Mouse (Mus musculus) forebrain, embryonic 12.5 days (tissue): Measurements from ENCODE around the gene Ocm. TPM values are rescaled to one million over a fixed set of nuclear protein-coding genes. Genes with fewer than 3 reads are reported as not detected.

Experiments
- ATAC-seq: fragments of 200-750 bp; cut with Nextera tagmentation; 2 replicates; pipeline ENCODE4 v1.8.0; 2017; ENCODE audit warnings: moderate TSS enrichment; ENCODE audit not compliant: low FRiP score
- H3K27ac ChIP-seq: fragments of 300-500 bp; sonication (generic); 2 replicates; pipeline ENCODE4 v1.5.1; 2016; ENCODE audit warnings: mild to moderate bottlenecking
- H3K27me3 ChIP-seq: fragments of 300-500 bp; sonication (generic); 2 replicates; pipeline ENCODE4 v1.6.1; 2016; ENCODE audit warnings: mild to moderate bottlenecking
- H3K36me3 ChIP-seq: fragments of 300-500 bp; sonication (generic); replicated peaks from 2 replicates; pipeline ENCODE4 v1.6.1; 2016; ENCODE audit warnings: mild to moderate bottlenecking
- H3K4me1 ChIP-seq: fragments of 300-500 bp; sonication (generic); 2 replicates; pipeline ENCODE4 v1.6.1; 2016
- H3K4me2 ChIP-seq: fragments of 300-500 bp; sonication (generic); 2 replicates; pipeline ENCODE4 v1.6.1; 2016; ENCODE audit warnings: mild to moderate bottlenecking, moderate library complexity
- H3K4me3 ChIP-seq: fragments of 300-500 bp; sonication (generic); replicated peaks from 2 replicates; pipeline ENCODE4 v1.5.1; 2016; ENCODE audit warnings: mild to moderate bottlenecking
- H3K9ac ChIP-seq: fragments of 300-500 bp; sonication (generic); 2 replicates; pipeline ENCODE4 v1.6.1; 2016; ENCODE audit warnings: mild to moderate bottlenecking
- H3K9me3 ChIP-seq: fragments of 300-500 bp; sonication (generic); 2 replicates; pipeline ENCODE4 v1.6.1; 2016
- WGBS: fragments of 180-500 bp; shearing (Covaris S2); methylation state at CpG from one replicate; pipeline ENCODE4 v1.1.7; 2016; 5-methylcytosine and 5-hydroxymethylcytosine counted together
- polyA plus RNA-seq: library from polyadenylated mRNA; unstranded; fragments of >200 nt; fragmentation: Nextera tagmentation; extraction: Ambion mirVana; gene quantifications from 2 replicates; pipeline ENCODE4 v1.2.1, GENCODE M21; 2016

Ocm gene
- polyA plus RNA-seq, 1 experiment from 2014 or later = not detected

DNA sequence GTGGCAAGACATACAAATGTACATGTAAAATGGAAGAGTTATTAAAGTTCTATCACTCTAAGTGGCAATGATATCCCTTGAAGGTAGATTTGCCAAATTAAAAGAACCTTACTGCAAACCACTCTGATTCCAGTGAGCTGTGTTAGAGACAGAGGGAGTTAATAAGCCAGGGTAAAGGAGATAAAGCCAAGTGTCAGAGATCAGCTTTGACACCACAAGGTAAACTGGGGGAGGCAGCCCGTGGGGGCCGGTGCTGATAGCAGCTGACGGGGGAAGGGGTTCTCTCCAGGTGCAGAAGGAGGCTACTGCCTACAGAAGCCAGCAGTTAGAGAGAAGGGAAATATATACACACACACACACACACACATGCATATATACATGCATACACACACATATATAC lies 53.8 kb downstream of the Ocm start:
- 82% methylated on average over 3 of the region's 3 CpGs for WGBS
- ATAC-seq = no peak
- no peaks in the 10 kb centered on the region for H3K4me1 ChIP-seq
- no peak overlapping the region for H3K27ac ChIP-seq
- no peaks in the 10 kb centered on the region for H3K27me3 ChIP-seq
- no peaks in the 10 kb centered on the region for H3K9me3 ChIP-seq
- H3K36me3 ChIP-seq = no peaks in the 10 kb centered on the region
- H3K4me3 ChIP-seq = no peak overlapping the region
- H3K9ac ChIP-seq = no peak overlapping the region
- H3K4me2 ChIP-seq = no peak overlapping the region

Other genes with a start within 250 kb of the Ocm start
- 44.7 and 46.2 TPM in 2 replicates for gene Eif2ak1, start 208.9 kb downstream of the Ocm start, polyA plus RNA-seq
- gene Ankrd61, start 129.0 kb downstream of the Ocm start, polyA plus RNA-seq = 0.46 and 0.66 TPM in 2 replicates
- gene Aimp2, start 116.8 kb downstream of the Ocm start, polyA plus RNA-seq = 85.0 and 88.6 TPM in 2 replicates
- gene Pms2, start 116.7 kb downstream of the Ocm start, polyA plus RNA-seq = 35.2 and 38.5 TPM in 2 replicates
- gene Gm42421, start 98.5 kb downstream of the Ocm start, polyA plus RNA-seq = 0.87 and 1.9 TPM in 2 replicates
- gene Rsph10b, start 93.6 kb downstream of the Ocm start, polyA plus RNA-seq = 2.2 and 3.4 TPM in 2 replicates
- 110 and 113 TPM in 2 replicates for gene Ccz1, start 11.8 kb downstream of the Ocm start, polyA plus RNA-seq
- gene Lmtk2, start 73.8 kb upstream of the Ocm start, polyA plus RNA-seq = 9.5 and 10.3 TPM in 2 replicates
- gene Bhlha15, start 163.6 kb upstream of the Ocm start, polyA plus RNA-seq = 0.09 and 0.13 TPM in 2 replicates
- gene Tecpr1, start 196.9 kb upstream of the Ocm start, polyA plus RNA-seq = 31.7 and 32.3 TPM in 2 replicates
- 126 and 139 TPM in 2 replicates for gene Bri3, start 217.8 kb upstream of the Ocm start, polyA plus RNA-seq